Mouse (Mus musculus) lung, postnatal 10 days (tissue): ENCODE data around the gene Lnx1.

ENCODE experiments used
- DNase-seq: peaks from one replicate; pipeline ENCODE4 v3.0.0; 2021

Gene Lnx1

DNA sequence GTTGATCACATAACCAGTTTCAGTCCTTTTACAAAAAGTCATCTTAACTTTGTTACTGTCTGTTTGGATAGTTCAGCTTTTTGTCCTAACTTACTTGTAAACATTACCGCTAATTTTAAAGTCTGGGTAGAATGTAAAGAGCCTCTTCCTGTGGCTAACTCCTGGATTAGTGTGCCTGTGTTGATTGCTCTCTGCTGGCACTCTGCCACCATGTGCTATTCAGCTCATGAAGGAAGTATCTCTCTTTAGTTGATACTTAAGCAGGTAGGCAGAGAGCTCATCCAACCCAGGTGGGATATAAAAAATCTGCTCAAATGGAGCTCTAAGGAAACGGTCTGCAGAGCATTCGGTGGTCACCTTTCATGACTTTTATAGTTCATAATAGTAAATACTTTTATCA is 101.5 kb downstream of the Lnx1 start:
- no peak for DNase-seq

DNA sequence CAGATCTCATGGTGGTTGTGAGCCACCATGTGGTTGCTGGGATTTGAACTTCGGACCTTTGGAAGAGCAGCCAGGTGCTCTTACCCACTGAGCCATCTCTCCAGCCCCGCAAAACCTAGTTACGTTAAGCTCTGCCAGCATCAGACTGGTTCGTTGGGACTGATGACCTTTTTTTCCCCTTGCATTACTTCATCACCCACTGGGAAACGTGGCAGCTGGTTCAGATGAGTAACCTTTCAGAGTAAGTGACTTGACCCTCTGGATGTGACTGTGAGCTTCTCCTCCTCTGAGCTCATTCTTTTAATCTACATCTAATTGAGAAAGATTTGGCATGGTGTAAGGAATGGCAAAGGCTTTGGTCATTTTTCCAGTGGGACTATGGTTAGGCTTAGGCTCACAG is 102.7 kb downstream of the Lnx1 start:
- DNase-seq, result no peak

DNA sequence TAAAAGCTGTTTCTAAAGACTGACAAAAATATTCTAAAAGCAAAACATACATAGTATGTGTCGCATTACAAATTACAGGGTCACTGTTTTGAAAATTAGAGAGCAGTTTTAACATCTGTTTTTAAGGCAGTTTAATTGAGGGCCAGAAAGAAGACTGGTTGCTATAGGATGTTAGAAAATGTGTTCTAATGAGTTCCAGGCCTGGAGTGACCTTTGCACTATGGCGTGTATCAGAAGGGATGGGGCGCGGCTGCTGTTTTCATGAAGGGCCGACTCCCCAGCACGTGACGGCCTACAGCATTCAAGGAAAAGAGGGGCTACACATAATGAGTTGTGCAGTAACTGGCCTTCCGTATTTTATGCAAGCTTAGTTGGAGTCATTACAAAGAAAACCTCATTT is 109.6 kb downstream of the Lnx1 start:
- no peak for DNase-seq

DNA sequence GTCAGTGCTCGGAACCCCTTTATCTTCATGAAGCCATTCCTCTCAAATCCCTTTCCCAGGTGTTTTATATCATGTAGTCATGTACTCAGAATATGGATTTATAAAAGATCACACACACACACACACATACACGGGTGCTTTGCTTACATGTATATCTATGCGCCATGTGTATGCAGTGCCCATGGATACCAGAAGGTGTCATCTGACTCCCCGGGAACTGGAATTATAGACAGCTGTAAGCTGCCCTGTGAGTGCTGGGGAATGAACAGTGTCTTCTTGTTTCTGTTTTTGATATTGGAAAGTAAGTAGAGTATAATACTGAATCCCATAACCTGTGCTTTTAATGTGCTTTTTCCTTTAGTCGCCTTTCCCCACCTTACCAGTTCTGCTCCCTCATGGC is 111.3 kb downstream of the Lnx1 start:
- peak; percentile 16 for DNase-seq

DNA sequence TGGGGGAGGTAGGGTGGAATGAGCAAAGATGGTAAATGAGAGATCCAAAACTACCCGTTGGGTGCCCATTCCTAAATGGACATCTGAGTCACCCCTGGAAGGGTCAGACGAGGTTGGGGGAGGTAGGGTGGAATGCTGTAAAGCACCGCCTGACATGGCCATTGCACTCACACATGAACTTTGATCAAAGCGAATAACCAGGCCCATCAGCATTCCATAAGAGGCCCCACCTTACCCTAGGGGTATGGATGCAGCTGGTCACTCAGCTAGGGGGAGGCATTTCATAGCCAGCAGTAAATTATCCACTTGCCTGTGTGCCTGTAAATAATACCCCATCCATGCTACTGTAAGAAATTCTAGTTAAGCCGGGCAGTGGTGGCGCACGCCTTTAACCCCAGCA is 113.6 kb downstream of the Lnx1 start:
- DNase-seq, result no peak

DNA sequence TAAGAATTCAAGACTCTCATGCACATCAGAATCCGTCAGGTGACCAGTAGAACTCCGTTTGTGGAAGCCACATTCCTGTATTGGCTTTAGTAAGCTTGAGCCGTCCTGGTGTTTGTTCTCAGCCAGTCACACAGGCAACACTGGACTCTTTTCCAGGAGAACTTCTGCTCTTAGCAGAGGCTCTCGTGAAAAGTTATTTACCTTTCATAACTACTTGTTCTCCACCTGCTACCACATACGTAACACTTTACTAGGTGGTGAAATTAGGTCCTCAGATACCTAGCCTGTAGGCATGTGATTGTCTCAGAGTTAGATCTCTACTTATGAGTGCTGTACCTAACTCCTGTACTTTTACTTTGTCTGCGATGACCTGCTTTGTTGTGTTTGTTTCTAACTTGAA is 130.9 kb downstream of the Lnx1 start:
- peak; percentile 3 for DNase-seq

DNA sequence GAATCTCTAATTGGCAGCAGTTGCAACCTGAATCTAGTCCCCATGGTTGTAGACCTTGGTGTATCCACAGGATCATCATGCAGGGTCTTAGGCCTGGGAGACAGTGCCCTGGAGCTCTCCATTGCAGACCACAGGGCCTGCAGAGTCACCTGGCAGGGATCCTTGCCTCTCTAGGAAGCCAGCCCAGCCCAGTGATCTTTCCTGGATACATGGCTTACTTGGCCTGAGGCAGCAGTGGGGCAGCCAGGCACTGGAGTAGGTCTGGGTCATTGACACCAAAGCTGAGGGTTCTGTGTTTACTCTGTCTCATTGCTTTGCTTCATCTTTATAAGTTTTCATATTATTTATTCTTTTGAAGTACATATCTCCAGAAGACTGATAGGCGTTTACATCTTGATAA is 141.6 kb downstream of the Lnx1 start:
- no peak for DNase-seq

DNA sequence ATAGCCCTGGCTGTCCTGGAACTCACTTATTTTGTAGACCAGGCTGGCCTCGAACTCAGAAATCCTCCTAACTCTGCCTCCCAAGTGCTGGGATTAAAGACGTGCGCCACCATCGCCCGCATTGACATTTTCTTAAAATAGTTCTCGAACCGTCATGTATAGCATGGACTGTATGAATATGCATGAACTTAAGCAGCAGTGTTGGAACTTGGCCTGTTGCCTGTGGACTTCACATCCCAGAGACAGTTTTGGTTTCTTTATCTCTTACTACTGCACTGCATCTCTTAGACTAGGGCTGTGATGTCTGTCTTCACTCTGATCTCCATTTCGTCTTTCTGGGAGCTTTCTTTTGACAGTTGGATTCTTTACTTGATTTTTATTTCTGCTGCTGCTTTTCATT is 153.1 kb downstream of the Lnx1 start:
- no peak for DNase-seq

DNA sequence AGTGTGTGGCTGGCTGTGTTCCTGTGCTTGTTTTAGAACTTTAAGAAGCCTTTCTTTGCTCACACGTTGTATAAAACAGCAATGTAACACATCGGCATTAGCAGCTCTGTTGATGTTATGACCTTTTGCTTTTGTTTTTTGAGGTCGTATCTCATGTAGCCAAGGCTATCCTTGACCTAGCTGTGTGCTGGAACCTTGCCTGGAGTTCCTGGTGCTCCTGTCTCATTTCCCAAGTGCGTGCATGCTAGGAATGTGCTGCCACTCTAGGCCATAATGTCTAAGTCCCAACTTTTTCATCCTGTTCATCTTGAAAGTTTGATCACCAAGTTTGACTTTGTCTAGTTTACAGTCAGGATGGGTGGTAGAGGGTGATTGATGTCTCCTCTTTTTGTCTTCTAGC is 157.1 kb downstream of the Lnx1 start:
- DNase-seq, result no peak
